Mouse (Mus musculus) lung, embryonic 16.5 days (tissue): ENCODE results near the gene Medag. TPM values are rescaled to one million over a fixed set of nuclear protein-coding genes. Genes with fewer than 3 reads are reported as not detected.

Source experiments
- polyA plus RNA-seq: library from polyadenylated mRNA; unstranded; fragments of >200 nt; fragmentation: Nextera tagmentation; extraction: Ambion mirVana; gene quantifications from 2 replicates; pipeline ENCODE4 v1.2.1, GENCODE M21; 2015

The Medag gene
- polyA plus RNA-seq, 1 experiment from 2014 or later, result 1.2 TPM

Other genes with a start within 250 kb of the Medag start
- gene Uspl1, start 227.4 kb upstream of the Medag start, polyA plus RNA-seq, result 32.7 and 37.5 TPM in 2 replicates
- 1,316 and 1,601 TPM in 2 replicates for gene Hmgb1, start 227.3 kb upstream of the Medag start, polyA plus RNA-seq
- gene Alox5ap, start 147.0 kb upstream of the Medag start, polyA plus RNA-seq, result 22.0 and 22.9 TPM in 2 replicates
- 1.9 and 2.8 TPM in 2 replicates for gene Tex26, start 27.9 kb downstream of the Medag start, polyA plus RNA-seq
- gene Wdr95, start 116.9 kb downstream of the Medag start, polyA plus RNA-seq, result 0.19 and 0.63 TPM in 2 replicates
- 42.6 and 44.6 TPM in 2 replicates for gene Hsph1, start 224.6 kb downstream of the Medag start, polyA plus RNA-seq